Mouse (Mus musculus) spleen, postnatal 14 days (tissue): ENCODE measurements around the gene Fam131c.
A peak's percentile ranks its signal among the peaks of the same experiment; 100 is the strongest.

Experiments
- DNase-seq, 2 experiments: peaks; one replicate each; pipeline ENCODE4 v3.0.0; 2021 to 2022; ENCODE audit warnings: low spot score in 2 of 2

Gene Fam131c

GRCm38 (mm10) chr4:141408577-141408976, 40.6 kb downstream of the Fam131c start:
- no peak for DNase-seq

GRCm38 (mm10) chr4:141411430-141411992, 43.5 kb downstream of the Fam131c start:
- DNase-seq: no peak

- no peak for DNase-seq
These were observed 47.9 kb downstream of the Fam131c start, which contains the start of gene Clcnkb for GRCm38 (mm10) chr4:141415924-141416323. Clcnkb (minus strand) TSS chr4:141416014.

DNA sequence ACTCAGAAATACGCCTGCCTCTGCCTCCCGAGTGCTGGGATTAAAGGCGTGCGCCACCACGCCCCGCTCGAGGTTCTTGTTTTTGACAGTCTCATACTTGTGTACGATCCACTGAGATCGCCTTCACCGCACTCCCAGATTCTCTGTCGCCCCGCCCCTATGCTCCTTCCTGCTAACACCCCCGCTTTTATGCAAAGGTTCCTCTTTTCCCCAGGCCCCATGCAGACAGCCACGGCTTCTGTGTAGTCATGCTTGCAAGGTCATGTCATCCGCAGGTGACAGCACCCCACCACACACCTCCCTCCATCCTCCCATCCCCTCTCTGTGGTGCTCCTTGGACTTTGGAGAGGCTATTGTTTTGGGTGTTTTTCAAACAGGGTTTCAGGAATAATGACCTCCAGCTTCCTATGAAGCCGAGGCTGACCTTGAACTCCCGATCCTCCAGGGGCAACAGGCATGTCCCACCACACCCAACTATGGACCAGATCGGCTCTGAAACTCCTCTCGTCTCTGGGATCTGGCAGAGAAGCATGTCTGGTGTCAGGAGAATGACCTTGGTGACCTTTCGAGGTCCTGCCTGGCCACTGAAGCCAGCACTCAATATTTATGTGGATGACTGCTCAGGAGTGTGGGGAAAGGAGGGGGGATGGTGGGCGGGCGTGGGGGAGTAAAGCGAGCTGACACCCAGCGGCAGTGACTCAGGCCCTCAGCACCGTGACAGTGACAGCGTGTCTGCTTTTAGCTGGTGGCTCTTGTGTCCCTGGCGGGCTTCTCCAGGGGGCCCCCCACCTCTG, 51.6 kb downstream of the Fam131c start:
- no peak for DNase-seq

GRCm38 (mm10) chr4:141420192-141420829, 52.3 kb downstream of the Fam131c start, which contains the start of gene Hspb7:
Hspb7 (plus strand) TSS chr4:141420779.
- DNase-seq: no peak

GRCm38 (mm10) chr4:141420886-141421285, 52.9 kb downstream of the Fam131c start:
- DNase-seq: no peak

DNA sequence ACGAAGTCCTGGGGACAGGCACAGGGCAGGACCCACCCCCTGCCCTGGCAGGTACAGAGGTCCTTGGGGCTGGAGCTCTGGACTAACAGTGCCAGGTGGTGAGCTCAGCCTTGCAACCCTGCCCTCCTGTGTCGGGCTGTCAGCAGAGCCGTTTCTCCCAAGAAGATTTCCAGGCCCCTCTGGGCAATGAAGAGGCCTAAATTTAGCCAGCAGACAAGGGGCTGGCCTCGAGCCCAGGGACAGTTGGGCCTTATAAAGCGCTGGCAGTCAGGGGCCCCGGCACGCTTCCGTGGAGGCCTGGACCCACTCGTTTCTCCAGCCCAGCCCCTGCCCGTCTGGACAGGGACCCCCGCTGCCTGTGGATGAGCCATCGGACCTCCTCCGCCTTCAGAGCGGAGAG, 53.4 kb downstream of the Fam131c start:
- no peak for DNase-seq

- no peak for DNase-seq
These were observed 54.8 kb downstream of the Fam131c start for GRCm38 (mm10) chr4:141422841-141423240.

DNA sequence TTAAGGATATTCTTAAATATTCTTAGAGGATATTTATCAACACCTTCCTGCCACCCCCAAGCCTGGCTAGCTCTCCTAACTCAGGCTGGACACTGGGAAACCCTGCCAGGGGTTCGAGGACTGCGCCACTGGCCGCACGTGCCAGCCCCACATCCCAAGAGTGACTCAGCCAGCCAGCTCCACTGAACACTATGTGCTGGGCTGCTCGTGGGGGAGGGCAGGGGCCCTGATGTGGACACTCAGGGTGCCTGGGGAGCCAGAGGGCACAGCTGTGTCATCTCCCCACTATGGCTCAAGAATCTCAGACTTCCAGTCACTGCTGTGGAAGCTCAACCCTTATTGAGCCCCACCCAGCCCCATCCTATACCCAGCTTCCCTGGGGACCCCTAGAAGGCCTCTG, 55.3 kb downstream of the Fam131c start:
- no peak for DNase-seq

- DNase-seq: no peak
These were observed 55.8 kb downstream of the Fam131c start for GRCm38 (mm10) chr4:141423691-141424431.

GRCm38 (mm10) chr4:141425484-141426479, 57.8 kb downstream of the Fam131c start:
- DNase-seq: no peak

DNA sequence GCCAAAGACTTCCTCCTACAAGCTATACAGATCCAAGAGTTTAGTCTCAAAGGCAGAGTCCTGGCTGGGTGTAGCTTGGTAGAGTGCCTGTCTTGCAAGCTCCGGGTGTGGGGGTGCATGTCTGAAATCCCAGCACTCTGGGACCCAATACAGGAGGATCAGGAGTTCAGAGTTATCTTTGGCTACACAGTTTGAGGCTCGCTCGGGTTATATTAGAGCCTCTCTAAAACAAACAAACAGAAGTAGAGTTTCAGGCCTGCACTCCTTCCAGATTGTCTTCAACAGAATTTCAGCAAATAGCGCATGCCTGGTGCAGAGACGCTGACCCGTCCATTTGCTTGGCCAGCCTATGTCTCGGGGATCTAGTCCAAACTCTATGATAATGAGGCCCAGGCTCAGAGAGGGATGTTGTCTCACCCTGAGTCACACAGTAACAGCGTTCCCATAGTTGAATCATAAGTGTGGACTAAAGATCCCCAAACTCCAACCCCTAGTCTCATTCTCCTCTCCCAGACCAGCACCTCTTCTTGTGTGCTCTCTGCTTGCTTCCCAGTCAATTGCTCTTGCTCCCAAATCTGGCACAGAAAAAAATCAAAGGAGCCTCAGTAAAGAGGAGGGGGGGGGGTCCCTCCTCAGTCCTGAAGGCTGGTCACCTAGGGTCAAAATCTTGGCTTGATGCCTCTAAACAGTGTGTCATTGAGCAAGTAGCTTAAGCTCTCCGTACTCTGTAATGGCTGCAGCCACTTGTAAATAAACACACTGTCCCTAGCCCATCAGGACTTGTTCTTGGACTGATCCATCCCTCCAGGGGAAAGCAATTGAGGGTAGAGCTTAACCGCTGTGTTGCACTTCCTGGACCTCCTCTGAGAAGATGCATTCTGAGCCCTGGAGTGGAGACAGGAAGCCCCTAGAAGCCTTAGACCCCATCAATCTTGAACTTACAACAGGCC, 59.1 kb downstream of the Fam131c start:
- no peak for DNase-seq

DNA sequence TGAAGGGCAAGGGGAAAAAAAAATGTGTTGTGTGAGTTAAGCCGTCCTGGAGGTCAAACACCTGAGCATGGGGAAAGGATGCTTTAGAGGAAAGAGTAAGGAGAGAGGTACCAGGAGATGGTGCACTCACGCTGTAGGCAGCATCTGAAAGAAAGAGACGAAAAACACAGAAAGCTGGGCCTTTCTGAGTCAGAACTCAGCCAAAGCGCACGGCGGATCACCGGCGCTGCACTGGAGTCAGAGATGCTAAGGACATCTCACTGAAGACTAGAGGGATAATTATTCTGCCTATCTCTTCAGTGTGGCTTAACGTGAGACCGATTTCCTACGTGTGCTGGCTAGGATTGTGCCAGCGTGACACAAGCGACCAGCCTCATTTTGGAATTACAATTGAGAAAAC, 59.9 kb downstream of the Fam131c start:
- no peak for DNase-seq

GRCm38 (mm10) chr4:141429381-141429780, 61.4 kb downstream of the Fam131c start:
- no peak for DNase-seq

DNA sequence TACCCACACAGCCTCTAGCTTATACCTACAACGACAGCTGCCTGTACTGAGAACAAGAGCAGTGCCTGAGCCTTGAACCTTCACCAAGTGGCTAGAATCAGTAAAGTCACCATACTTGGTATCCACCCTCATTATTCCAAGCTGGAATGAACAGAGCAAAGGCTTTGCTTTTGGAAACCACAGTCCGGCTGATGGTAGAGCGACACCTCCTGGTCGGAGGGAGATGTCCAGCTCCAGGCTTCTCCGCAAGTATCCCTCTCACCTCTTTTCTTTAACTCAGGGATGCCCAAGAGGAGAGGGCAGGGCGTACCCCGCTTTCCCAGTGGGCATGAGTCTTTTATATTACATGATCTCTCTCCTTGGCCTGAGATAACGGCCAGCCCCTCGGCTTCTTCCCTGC, 61.8 kb downstream of the Fam131c start:
- DNase-seq: no peak

GRCm38 (mm10) chr4:141430997-141431396, 63.0 kb downstream of the Fam131c start:
- peak; percentile 47 to 68 for DNase-seq

- no peak for DNase-seq
These were observed 64.6 kb downstream of the Fam131c start for GRCm38 (mm10) chr4:141432666-141433065.

DNA sequence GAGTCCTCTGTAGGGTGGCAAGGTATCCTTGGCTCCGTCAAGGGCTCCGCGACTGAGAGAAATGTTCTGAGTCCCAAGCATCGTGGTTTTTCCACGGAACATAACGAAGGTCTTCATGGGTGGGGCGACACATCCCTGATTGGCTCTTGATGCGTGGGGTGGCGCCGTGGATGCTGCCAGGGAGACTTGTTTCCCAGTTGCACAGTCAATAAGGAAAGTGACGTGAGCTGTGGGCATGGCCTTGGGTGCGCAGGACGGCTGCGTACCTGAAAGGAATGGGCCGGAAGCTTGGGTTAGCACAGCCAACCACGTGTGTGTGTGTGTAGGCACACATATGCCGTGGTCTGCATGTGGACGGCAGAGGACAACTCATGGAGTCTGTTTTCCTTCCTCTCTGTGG, 65.2 kb downstream of the Fam131c start:
- DNase-seq: no peak
